9 mouse cellular contexts compared by ENCODE assay signal in the genomic region with DNA sequence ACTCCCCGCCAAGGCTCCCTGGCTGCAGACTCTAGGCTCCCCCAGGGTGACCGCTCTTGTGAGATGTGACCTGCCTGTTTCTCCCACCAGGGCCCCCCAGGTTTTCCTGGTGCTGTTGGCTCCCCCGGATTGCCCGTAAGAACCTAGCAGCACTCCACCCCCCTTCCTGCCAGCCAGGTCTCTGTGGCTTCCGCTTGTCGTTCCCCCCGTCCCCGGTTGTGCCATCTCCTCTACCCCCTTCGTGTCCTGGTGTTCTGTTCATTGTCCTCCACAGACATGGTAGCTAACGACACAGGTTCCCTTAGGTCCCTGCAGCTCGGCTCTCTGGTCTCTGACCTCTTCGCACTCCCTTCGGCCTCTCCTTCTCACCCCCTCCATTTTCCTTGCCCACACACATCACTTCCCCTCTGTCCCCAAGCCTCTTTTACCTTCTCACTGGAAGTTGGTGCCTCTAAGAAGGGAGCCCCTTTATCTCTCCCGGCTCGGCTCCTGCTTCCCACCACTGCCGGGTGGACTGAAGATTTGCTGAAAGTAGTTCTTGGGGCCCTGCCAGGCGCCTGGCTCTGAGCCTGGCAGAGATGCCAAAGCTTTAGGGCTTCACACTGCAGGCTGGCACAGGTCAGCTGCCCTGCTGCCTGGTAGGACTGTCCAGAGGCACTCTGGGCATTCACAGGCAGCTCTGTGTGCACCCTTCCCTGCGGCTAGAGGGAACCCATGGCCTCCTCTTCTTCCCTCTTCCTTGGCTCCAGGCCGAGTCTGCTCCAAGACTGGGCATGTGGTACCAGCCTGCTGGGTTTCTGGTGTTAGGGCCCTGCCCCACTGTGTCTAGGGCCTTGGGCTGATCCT. TPM values are rescaled to one million over a fixed set of nuclear protein-coding genes. Genes with fewer than 3 reads are reported as not detected.
DNase-seq lines count a peak whose midpoint lies in the region; ATAC-seq and TF ChIP-seq lines count a peak whose summit lies in the region.
"Had no signal": no experiment of that assay in that cellular context is flagged by ENCODE, and none has a peak within 500 bp of the region (broad histone marks: within the 10 kb centered on the region; RNA-seq: fewer than 3 reads in every experiment).

No protein-coding gene starts in this region.

- H3K36me3 ChIP-seq in kidney, adult 2 months (ENCODE audit: control insufficient read depth, insufficient read depth, low read length), result no peaks in the 10 kb centered on the region
- no peaks in the 10 kb centered on the region for H3K36me3 ChIP-seq in kidney, embryonic 15.5 days

- no peak overlapping the region for H3K4me2 ChIP-seq in kidney, embryonic 15.5 days

- DNase-seq in kidney, adult 2 months, result peak; percentile 94
- DNase-seq in adrenal gland, postnatal 25 days, result peak; percentile 84
- peak; percentile 40 to 80 for DNase-seq in frontal cortex, adult 2 months (ENCODE audit: extremely low spot score in 1 of 2, low spot score in 1 of 2)
- peak; percentile 48 to 70 for DNase-seq in left cerebral cortex, adult 8-10 months (ENCODE audit: low spot score in 2 of 2)
- peak; percentile 69 to 74 for DNase-seq in right cerebral cortex, adult 2 months (ENCODE audit: low spot score in 2 of 2)
- DNase-seq in c-Kit-positive CD71-positive TER-119-positive erythroid progenitor cells, embryonic 14.5 days (ENCODE audit: low spot score), result no peak

- ATAC-seq in kidney, embryonic 15.5 days (replicated peaks; ENCODE audit: low FRiP score), result no peak
- peak; percentile 36 to 53 for ATAC-seq in hematopoietic stem cell, adult 5-6 weeks (replicated peaks in 1 of 2; ENCODE audit: insufficient read depth in 1 of 2, low FRiP score in 2 of 2, low TSS enrichment in 1 of 2, low read depth in 1 of 2, poor library complexity in 2 of 2, severe bottlenecking in 2 of 2)

- no peak for TF ChIP-seq CTCF in kidney, adult 2 months (conservative IDR thresholded peaks at IDR 0.05; ENCODE audit: insufficient read depth, insufficient read length, low read depth, low read length)

- no peaks in the 10 kb centered on the region for H3K27me3 ChIP-seq in kidney, adult 2 months (replicated peaks; ENCODE audit: control insufficient read depth, insufficient read depth, low read length)
- H3K27me3 ChIP-seq in kidney, embryonic 15.5 days, result peaks cover 24% of the 10 kb centered on the region

- peaks cover 4% of the 10 kb centered on the region for H3K4me1 ChIP-seq in kidney, adult 2 months (ENCODE audit: control insufficient read depth, insufficient read depth, low read length)
- peaks cover 19% of the 10 kb centered on the region for H3K4me1 ChIP-seq in kidney, embryonic 15.5 days

- no peaks in the 10 kb centered on the region for H3K9me3 ChIP-seq in kidney, embryonic 15.5 days (replicated peaks)

- TF ChIP-seq POLR2A in kidney, adult 2 months (IDR thresholded peaks at IDR 0.05; ENCODE audit: low read depth, low read length), result no peak

- no peak overlapping the region for H3K27ac ChIP-seq in kidney, adult 2 months (ENCODE audit: insufficient read depth, low read depth, low read length)
- no peak overlapping the region for H3K27ac ChIP-seq in kidney, embryonic 15.5 days

- H3K4me3 ChIP-seq in kidney, adult 2 months (ENCODE audit: insufficient read depth, low read depth, low read length), result no peak overlapping the region
- H3K4me3 ChIP-seq in kidney, embryonic 15.5 days (replicated peaks), result no peak overlapping the region
- H3K4me3 ChIP-seq: myocyte had no signal

- no peak overlapping the region for H3K9ac ChIP-seq in kidney, embryonic 15.5 days

- WGBS in kidney, adult 2 months, result 59% methylated on average over 19 of the region's 19 CpGs
- 72% methylated on average over 19 of the region's 19 CpGs for WGBS in kidney, embryonic 15.5 days

RNA-seq across cellular contexts. Expression of gene Pef1, which starts 20.8 kb away (rescaled TPM):
- 129 and 139 TPM in 2 replicates for polyA plus RNA-seq in kidney, adult 2 months (2012; rRNA removed)
- 68.9 and 75.1 TPM in 2 replicates for polyA plus RNA-seq in kidney, embryonic 15.5 days (2015; fragmentation: Nextera tagmentation; extraction: Ambion mirVana)
- total RNA-seq in adrenal gland, postnatal 25 days (2021), result 68.0 and 70.3 TPM in 2 replicates
- polyA plus RNA-seq in frontal cortex, adult 2 months (2012; rRNA removed), result 73.5 and 75.2 TPM in 2 replicates
- 15.4 and 17.9 TPM in 2 replicates for total RNA-seq in hematopoietic stem cell, adult 5-6 weeks (2017)
- 10 to 100 TPM; 72.9 to 80.6 (median 76.1) TPM for total RNA-seq in left cerebral cortex, adult 8-10 months (2022)

RNA-seq across cellular contexts. Expression of gene Col16a1, which starts 33.9 kb away (rescaled TPM):
- polyA plus RNA-seq in kidney, adult 2 months (2012; rRNA removed), result 12.7 and 15.4 TPM in 2 replicates
- polyA plus RNA-seq in kidney, embryonic 15.5 days (2015; fragmentation: Nextera tagmentation; extraction: Ambion mirVana), result 42.7 and 57.4 TPM in 2 replicates
- total RNA-seq in adrenal gland, postnatal 25 days (2021), result 14.1 and 14.8 TPM in 2 replicates
- 40.4 and 40.6 TPM in 2 replicates for polyA plus RNA-seq in frontal cortex, adult 2 months (2012; rRNA removed)
- total RNA-seq in hematopoietic stem cell, adult 5-6 weeks (2017), result 15.6 and 31.5 TPM in 2 replicates
- 10 to 100 TPM; 14.6 to 26.0 (median 18.3) TPM for total RNA-seq in left cerebral cortex, adult 8-10 months (2022)

RNA-seq across cellular contexts. Expression of gene Hcrtr1, which starts 57.6 kb away (rescaled TPM):
- 0.54 and 0.56 TPM in 2 replicates for polyA plus RNA-seq in kidney, adult 2 months (2012; rRNA removed)
- 0.17 and 0.62 TPM in 2 replicates for polyA plus RNA-seq in kidney, embryonic 15.5 days (2015; fragmentation: Nextera tagmentation; extraction: Ambion mirVana)
- total RNA-seq in adrenal gland, postnatal 25 days (2021), result 0.57 and 0.76 TPM in 2 replicates
- polyA plus RNA-seq in frontal cortex, adult 2 months (2012; rRNA removed), result 2.8 and 3.9 TPM in 2 replicates
- not detected in 2 replicates for total RNA-seq in hematopoietic stem cell, adult 5-6 weeks (2017)
- total RNA-seq in left cerebral cortex, adult 8-10 months (2022), result 1 to 10 TPM; 1.4 to 2.0 (median 1.9) TPM
- polyA plus RNA-seq: myocyte had no signal
